Mouse (Mus musculus): ENCODE results near the gene Sos1. TPM values are rescaled to one million over a fixed set of nuclear protein-coding genes. Genes with fewer than 3 reads are reported as not detected.

Gene Sos1
- polyA plus RNA-seq, 1 experiment from 2014 or later: 0.85 TPM

GRCm38 (mm10) chr17:80513766-80514165 is 33.5 kb upstream of the Sos1 start:
- 15% methylated on average over 8 of the region's 8 CpGs for WGBS (ENCODE audit: insufficient replicate concordance)
- Histone ChIP-seq H3K9me3 (replicated peaks; ENCODE audit: control insufficient read depth, low read length) (no peaks in the 10 kb centered on the region), H3K4me1 (ENCODE audit: control insufficient read depth, low read depth, low read length) (no peaks in the 10 kb centered on the region), H3K27me3 (ENCODE audit: control insufficient read depth, insufficient read depth, low read depth, low read length) (no peaks in the 10 kb centered on the region), H3K9ac (ENCODE audit: low read depth, low read length) (no peak overlapping the region), H3K36me3 (ENCODE audit: control insufficient read depth, insufficient read depth) (no peaks in the 10 kb centered on the region), H3K4me2 (ENCODE audit: low read depth, low read length) (no peak overlapping the region), H3K4me3 (ENCODE audit: low read depth, low read length) (no peak overlapping the region), H3K27ac (ENCODE audit: low read length) (no peak overlapping the region)
- ATAC-seq (ENCODE audit: low read depth): 0 out of 2 replicates have a peak, but pooled peaks have one; percentile 35

GRCm38 (mm10) chr17:80510459-80510855 is 30.2 kb upstream of the Sos1 start:
- H3K4me3 ChIP-seq (ENCODE audit: low read depth, low read length): no peak overlapping the region
- no peak overlapping the region for H3K9ac ChIP-seq (ENCODE audit: low read depth, low read length)
- H3K4me1 ChIP-seq (ENCODE audit: control insufficient read depth, low read depth, low read length): no peaks in the 10 kb centered on the region
- no peak overlapping the region for H3K27ac ChIP-seq (ENCODE audit: low read length)
- H3K36me3 ChIP-seq (ENCODE audit: control insufficient read depth, insufficient read depth): no peaks in the 10 kb centered on the region
- WGBS (ENCODE audit: insufficient replicate concordance): 46% methylated on average over 3 of the region's 3 CpGs
- no peaks in the 10 kb centered on the region for H3K27me3 ChIP-seq (ENCODE audit: control insufficient read depth, insufficient read depth, low read depth, low read length)
- no peak for ATAC-seq (ENCODE audit: low read depth)
- H3K4me2 ChIP-seq (ENCODE audit: low read depth, low read length): no peak overlapping the region
- H3K9me3 ChIP-seq (replicated peaks; ENCODE audit: control insufficient read depth, low read length): no peaks in the 10 kb centered on the region

- H3K27ac ChIP-seq (ENCODE audit: low read length): no peak overlapping the region
- no peaks in the 10 kb centered on the region for H3K9me3 ChIP-seq (replicated peaks; ENCODE audit: control insufficient read depth, low read length)
- ATAC-seq (ENCODE audit: low read depth): no peak
- no peak overlapping the region for H3K9ac ChIP-seq (ENCODE audit: low read depth, low read length)
- no peaks in the 10 kb centered on the region for H3K27me3 ChIP-seq (ENCODE audit: control insufficient read depth, insufficient read depth, low read depth, low read length)
- WGBS (ENCODE audit: insufficient replicate concordance): 30% methylated on average over 4 of the region's 4 CpGs
- H3K4me1 ChIP-seq (ENCODE audit: control insufficient read depth, low read depth, low read length): no peaks in the 10 kb centered on the region
- H3K4me2 ChIP-seq (ENCODE audit: low read depth, low read length): no peak overlapping the region
- H3K4me3 ChIP-seq (ENCODE audit: low read depth, low read length): no peak overlapping the region
- no peaks in the 10 kb centered on the region for H3K36me3 ChIP-seq (ENCODE audit: control insufficient read depth, insufficient read depth)
Measured at GRCm38 (mm10) chr17:80509494-80510458, 29.5 kb upstream of the Sos1 start.

- ATAC-seq (ENCODE audit: low read depth): no peak
- Histone ChIP-seq H3K9ac (ENCODE audit: low read depth, low read length) (no peak overlapping the region), H3K4me3 (ENCODE audit: low read depth, low read length) (no peak overlapping the region), H3K27ac (ENCODE audit: low read length) (no peak overlapping the region), H3K27me3 (ENCODE audit: control insufficient read depth, insufficient read depth, low read depth, low read length) (no peaks in the 10 kb centered on the region), H3K4me2 (ENCODE audit: low read depth, low read length) (no peak overlapping the region), H3K4me1 (ENCODE audit: control insufficient read depth, low read depth, low read length) (peaks cover 5% of the 10 kb centered on the region), H3K9me3 (replicated peaks; ENCODE audit: control insufficient read depth, low read length) (no peaks in the 10 kb centered on the region), H3K36me3 (ENCODE audit: control insufficient read depth, insufficient read depth) (no peaks in the 10 kb centered on the region)
- 65% methylated on average over 6 of the region's 6 CpGs for WGBS (ENCODE audit: insufficient replicate concordance)
Measured at GRCm38 (mm10) chr17:80505766-80506165, 25.5 kb upstream of the Sos1 start.

GRCm38 (mm10) chr17:80505342-80505741 is 25.1 kb upstream of the Sos1 start:
- Histone ChIP-seq H3K9me3 (replicated peaks; ENCODE audit: control insufficient read depth, low read length) (no peaks in the 10 kb centered on the region), H3K27ac (ENCODE audit: low read length) (no peak overlapping the region), H3K27me3 (ENCODE audit: control insufficient read depth, insufficient read depth, low read depth, low read length) (no peaks in the 10 kb centered on the region), H3K36me3 (ENCODE audit: control insufficient read depth, insufficient read depth) (no peaks in the 10 kb centered on the region), H3K9ac (ENCODE audit: low read depth, low read length) (no peak overlapping the region), H3K4me3 (ENCODE audit: low read depth, low read length) (no peak overlapping the region), H3K4me1 (ENCODE audit: control insufficient read depth, low read depth, low read length) (peaks cover 5% of the 10 kb centered on the region), H3K4me2 (ENCODE audit: low read depth, low read length) (no peak overlapping the region)
- 55% methylated on average over 4 of the region's 4 CpGs for WGBS (ENCODE audit: insufficient replicate concordance)
- no peak for ATAC-seq (ENCODE audit: low read depth)

- Histone ChIP-seq H3K4me3 (ENCODE audit: low read depth, low read length) (no peak overlapping the region), H3K36me3 (ENCODE audit: control insufficient read depth, insufficient read depth) (no peaks in the 10 kb centered on the region), H3K27me3 (ENCODE audit: control insufficient read depth, insufficient read depth, low read depth, low read length) (no peaks in the 10 kb centered on the region), H3K4me1 (ENCODE audit: control insufficient read depth, low read depth, low read length) (peaks cover 5% of the 10 kb centered on the region), H3K4me2 (ENCODE audit: low read depth, low read length) (no peak overlapping the region), H3K27ac (ENCODE audit: low read length) (no peak overlapping the region), H3K9me3 (replicated peaks; ENCODE audit: control insufficient read depth, low read length) (no peaks in the 10 kb centered on the region), H3K9ac (ENCODE audit: low read depth, low read length) (no peak overlapping the region)
- ATAC-seq (ENCODE audit: low read depth): no peak
- WGBS (ENCODE audit: insufficient replicate concordance): 39% methylated on average over 2 of the region's 2 CpGs
Measured at GRCm38 (mm10) chr17:80501805-80502172, 21.5 kb upstream of the Sos1 start.

- no peaks in the 10 kb centered on the region for H3K36me3 ChIP-seq (ENCODE audit: control insufficient read depth, insufficient read depth)
- H3K4me2 ChIP-seq (ENCODE audit: low read depth, low read length): no peak overlapping the region
- H3K4me1 ChIP-seq (ENCODE audit: control insufficient read depth, low read depth, low read length): peaks cover 5% of the 10 kb centered on the region
- no peak overlapping the region for H3K4me3 ChIP-seq (ENCODE audit: low read depth, low read length)
- H3K9me3 ChIP-seq (replicated peaks; ENCODE audit: control insufficient read depth, low read length): no peaks in the 10 kb centered on the region
- WGBS (ENCODE audit: insufficient replicate concordance): 20% methylated on average over 5 of the region's 5 CpGs
- H3K9ac ChIP-seq (ENCODE audit: low read depth, low read length): no peak overlapping the region
- ATAC-seq (ENCODE audit: low read depth): no peak
- no peak overlapping the region for H3K27ac ChIP-seq (ENCODE audit: low read length)
- H3K27me3 ChIP-seq (ENCODE audit: control insufficient read depth, insufficient read depth, low read depth, low read length): no peaks in the 10 kb centered on the region
Measured at GRCm38 (mm10) chr17:80501037-80501804, 21.0 kb upstream of the Sos1 start.

GRCm38 (mm10) chr17:80500025-80500424 is 19.8 kb upstream of the Sos1 start:
- no peak overlapping the region for H3K4me2 ChIP-seq (ENCODE audit: low read depth, low read length)
- no peaks in the 10 kb centered on the region for H3K27me3 ChIP-seq (ENCODE audit: control insufficient read depth, insufficient read depth, low read depth, low read length)
- H3K4me1 ChIP-seq (ENCODE audit: control insufficient read depth, low read depth, low read length): peaks cover 5% of the 10 kb centered on the region
- no peak overlapping the region for H3K9ac ChIP-seq (ENCODE audit: low read depth, low read length)
- no peak overlapping the region for H3K4me3 ChIP-seq (ENCODE audit: low read depth, low read length)
- WGBS (ENCODE audit: insufficient replicate concordance): 35% methylated on average over 4 of the region's 4 CpGs
- no peaks in the 10 kb centered on the region for H3K36me3 ChIP-seq (ENCODE audit: control insufficient read depth, insufficient read depth)
- H3K27ac ChIP-seq (ENCODE audit: low read length): no peak overlapping the region
- no peak for ATAC-seq (ENCODE audit: low read depth)
- no peaks in the 10 kb centered on the region for H3K9me3 ChIP-seq (replicated peaks; ENCODE audit: control insufficient read depth, low read length)
